Mouse (Mus musculus) inflammation-experienced regulatory T-cells, adult 6 months (primary cell): ENCODE results near the gene Coq10a. TPM values are rescaled to one million over a fixed set of nuclear protein-coding genes. Genes with fewer than 3 reads are reported as not detected.
"Not testable (repeated sequence)": the region's sequence is repeated elsewhere in the genome, so short reads cannot be mapped to it uniquely, and the experiment has no call there.

Experiments
- ATAC-seq: one replicate; pipeline ENCODE4 v1.8.0; 2017
- polyA plus RNA-seq, 3 experiments: library from polyadenylated mRNA; unstranded; fragments of 100-300 nt; shearing (Covaris generic); gene quantifications; one replicate each; pipeline ENCODE4 v1.2.1; 2017

Gene Coq10a
- polyA plus RNA-seq, 3 experiments from 2014 or later = 12.8 to 19.9 (median 17.3) TPM

DNA sequence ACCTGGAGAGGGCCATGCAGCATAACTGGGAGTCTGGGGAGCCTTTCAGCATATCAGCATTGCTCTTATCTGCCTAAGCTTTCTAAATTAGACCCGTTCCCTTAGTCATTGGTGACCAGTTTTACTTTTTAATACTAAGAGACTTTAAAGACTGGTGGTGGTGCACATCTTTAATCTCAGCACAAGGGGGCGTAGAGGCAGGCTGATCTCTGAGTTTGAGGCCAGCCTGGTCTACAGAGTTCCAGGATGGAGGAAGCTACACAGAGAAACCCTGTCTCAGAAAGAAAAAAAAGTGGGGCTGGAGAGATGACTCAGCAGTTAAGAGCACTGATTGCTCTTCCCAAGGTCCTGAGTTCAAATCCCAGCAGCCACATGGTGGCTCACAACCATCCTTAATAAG, 28.5 kb downstream of the Coq10a start:
- ATAC-seq = no peak

DNA sequence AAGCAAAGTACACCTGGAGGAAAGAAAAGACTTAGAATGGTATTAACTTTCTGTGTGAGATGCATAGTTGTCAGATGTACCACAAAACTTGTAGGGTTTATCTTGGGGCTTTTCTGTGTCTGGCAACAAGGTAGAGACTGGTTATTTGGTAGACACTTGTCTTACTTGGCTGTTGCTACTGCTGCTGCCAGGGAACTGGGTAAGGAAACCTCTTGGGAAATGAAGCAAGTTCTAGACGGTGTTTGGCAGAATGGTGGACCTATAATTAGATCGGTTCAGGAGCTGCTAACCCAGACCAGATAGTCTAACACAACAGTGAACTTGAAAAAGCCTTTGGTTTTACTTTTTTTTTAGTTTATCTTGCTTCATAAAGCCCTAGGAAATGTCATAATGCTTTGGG, 29.8 kb downstream of the Coq10a start:
- ATAC-seq = no peak

DNA sequence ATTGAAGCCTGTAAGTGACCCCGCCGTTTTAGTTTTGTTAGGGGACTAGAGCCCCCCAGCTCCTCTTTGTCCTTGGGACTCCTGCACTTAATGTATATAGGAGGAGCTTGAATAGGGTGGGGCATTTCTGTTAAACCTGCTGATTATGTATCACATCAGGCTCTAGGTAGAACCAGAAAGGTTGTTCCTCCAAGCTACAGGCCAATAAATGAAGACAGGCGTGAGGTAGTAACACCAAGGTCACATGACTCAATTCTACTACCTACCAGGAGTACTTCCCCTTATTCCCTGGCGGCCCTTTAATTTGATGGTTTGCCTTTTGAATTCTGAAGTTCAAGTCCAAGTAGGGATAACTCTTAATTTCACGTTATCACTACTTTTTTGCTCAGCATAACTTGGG, 30.4 kb downstream of the Coq10a start:
- ATAC-seq = no peak

DNA sequence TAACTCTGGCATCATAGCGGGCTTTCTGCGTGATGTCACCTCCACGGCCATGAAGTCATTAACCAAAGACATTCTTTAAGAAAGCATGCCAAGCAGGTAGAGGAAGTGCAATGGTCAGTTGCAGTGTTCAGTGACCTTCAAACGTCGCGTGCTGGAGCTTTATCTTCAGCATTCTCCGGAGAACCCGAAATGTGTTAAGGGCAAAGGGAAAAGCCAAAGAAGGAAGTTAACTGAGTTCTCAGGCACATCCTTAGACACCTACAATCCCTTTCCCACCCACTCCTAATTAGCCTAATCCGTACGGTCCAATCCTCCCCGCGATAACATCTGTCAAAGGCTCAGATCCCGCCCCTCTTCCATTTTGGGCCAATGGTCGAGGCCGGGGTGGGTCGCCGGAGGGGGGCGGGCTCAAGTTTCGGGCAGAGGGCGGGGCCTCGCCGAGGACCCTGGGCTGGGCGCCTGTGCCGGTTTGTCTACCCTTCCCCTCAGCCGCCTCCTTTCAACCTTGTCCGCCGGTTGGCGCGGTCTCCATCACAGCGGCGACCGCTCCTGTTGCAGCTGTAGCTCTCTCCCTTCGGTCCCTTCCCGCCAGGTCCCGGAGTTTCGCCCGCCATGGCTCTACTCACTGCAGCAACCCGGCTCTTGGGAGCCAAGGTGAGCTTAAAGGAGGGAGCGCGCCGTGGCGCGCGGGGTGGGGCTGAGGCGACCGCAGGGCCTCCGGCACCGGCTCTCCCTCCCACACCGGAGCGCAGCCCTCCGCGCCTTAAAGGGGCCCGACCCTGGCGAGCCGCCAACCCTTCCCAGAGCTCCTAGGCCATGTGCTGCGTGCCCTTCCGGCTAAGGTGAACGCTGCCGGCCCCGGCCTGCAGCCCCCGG, 31.3 kb downstream of the Coq10a start, which contains the start of gene Cs:
Cs (plus strand) TSS at position 429 of the 876 bp plus-strand sequence.
- peak; percentile 95 for ATAC-seq

DNA sequence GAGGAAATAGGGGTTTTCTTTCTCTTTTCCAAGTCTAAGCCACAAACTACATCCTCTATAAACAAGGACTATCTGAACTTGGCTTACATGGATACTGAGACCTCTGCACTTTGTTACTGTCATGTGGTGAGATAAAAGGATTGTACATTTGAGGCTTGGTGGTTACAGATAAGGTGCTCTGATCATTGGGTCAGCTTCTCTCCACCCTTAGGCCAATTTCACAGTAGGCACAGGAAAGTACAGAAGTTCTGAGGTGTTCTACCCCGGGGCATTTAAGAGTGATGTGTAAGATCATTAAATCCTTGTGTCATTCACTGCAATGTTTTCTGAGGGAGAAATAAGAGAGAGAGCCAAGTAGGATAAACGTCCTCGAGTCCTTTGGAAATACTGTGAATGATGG, 32.2 kb downstream of the Coq10a start:
- ATAC-seq = no peak

DNA sequence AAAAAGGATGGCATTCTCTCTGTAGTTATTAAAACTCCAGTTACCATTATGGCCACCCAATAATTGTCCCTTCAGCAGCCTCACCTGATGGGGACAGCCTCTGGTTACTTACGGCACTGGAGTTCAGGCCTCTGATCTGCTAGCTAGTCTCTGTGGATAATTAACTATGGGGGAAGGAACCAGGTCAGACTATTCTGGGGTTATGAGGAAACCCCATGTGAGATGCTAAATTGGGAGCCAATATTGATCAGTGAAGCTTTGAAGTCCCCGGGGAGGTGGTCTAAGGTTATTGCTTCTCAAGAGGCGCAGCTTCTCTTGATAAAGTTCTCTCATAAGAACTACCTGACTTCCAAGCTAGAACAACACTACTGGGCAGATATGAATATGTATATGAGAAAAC, 32.6 kb downstream of the Coq10a start:
- no peak for ATAC-seq

DNA sequence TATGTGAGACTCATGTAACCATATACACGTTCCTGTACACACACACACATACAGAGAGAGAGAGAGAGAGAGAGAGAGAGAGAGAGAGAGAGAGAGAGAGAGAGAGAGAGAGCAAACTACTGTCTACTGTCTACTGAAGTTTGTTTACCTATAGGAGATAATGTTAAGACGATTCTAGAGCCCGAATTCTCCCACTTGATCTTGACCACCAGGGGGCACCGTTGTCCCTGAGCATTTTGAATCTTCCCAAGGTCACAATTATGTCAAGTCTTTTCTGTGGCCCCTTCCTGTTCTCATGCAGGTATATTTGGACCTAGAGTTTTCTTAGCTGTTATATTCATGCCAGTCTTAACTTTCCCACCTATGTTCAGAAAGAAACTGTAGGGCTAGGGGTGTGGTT, 33.2 kb downstream of the Coq10a start:
- ATAC-seq = peak; percentile 27

DNA sequence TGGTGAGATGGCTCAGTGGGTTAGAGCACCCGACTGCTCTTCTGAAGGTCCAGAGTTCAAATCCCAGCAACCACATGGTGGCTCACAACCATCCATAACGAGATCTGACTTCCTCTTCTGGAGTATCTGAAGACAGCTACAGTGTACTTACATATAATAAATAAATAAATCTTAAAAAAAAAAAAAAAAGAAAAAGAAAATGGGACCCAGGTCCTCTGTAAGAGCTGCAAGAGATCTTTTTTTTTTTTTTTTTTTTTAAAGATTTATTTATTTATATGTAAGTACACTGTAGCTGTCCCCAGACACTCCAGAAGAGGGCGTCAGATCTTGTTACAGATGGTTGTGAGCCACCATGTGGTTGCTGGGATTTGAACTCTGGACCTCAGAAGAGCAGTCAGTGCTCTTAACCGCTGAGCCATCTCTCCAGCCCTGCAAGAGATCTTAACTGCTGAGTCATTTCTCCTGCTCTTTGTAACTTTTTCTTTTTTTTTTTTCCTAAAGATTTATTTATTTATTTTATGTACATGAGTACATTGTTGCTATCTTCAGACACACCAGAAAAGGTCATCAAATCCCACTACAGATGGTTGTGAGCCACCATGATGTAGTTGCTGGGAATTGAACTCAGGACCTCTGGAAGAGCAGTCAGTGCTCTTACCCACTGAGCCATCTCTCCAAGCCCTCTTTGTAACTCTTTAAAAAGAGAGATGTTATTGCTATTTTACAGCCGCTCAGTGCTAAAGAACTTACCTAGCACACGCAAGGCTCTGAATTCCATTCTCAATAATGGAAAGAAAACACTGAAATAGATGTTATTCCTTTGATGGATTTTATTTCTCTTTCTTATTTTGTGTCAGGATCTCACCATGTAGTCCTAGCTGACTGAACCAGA, 36.2 kb downstream of the Coq10a start:
- not testable (repeated sequence) for ATAC-seq

DNA sequence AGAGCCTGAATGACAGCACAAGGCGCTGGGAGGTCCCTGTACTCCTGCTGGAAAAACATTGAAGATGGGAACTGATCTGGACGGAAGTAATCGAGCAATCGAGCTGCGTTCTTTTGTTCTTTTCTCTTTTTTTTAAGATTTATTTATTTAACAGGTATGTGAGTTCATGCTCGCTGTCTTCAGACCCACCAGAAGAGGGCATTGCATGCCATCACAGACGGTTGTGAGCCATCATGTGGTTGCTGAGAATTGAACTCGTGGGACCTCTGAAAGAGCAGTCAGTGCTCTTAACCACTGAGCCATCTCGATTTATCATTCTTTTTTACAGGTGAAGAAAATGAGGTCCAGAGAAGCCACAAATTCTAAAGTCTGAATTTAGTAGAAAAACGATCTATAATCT, 41.2 kb downstream of the Coq10a start:
- ATAC-seq = no peak

DNA sequence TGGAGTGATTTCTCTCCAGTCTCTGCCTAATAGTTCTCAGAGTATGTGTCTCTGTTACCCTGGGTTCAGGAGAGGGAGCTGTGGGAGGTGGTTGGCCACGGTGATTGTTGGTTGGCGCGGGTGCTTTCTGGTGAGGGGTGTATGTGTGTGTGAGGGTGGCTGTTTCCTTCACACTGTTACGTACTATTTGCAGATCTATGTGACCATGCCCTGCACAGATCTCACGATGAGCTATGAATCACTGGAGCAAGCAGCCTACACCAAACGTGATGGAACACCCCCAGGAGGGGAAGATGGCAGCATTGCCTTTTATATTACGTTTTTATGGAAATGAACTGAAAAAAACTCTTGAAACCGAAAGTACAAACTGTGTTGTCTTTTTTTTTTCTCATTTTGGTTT, 42.0 kb downstream of the Coq10a start:
- ATAC-seq = no peak

DNA sequence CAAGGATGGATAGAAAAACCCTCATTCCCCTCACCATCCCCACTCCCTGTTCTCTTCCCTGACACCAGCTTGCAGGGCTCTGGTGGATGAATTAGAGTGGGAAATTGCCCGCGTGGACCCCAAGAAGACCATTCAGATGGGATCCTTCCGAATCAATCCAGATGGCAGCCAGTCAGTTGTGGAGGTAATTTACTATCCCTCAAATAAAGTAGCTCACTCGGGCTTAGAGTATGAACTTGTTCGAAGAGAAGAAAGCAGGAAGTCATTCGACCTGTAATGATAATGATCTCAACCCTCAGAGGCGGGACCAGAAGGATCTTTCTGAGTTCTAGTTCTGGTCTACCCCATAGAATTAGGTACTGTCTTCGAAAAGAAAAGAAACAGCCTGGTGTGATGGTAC, 45.3 kb downstream of the Coq10a start:
- peak; percentile 60 for ATAC-seq

DNA sequence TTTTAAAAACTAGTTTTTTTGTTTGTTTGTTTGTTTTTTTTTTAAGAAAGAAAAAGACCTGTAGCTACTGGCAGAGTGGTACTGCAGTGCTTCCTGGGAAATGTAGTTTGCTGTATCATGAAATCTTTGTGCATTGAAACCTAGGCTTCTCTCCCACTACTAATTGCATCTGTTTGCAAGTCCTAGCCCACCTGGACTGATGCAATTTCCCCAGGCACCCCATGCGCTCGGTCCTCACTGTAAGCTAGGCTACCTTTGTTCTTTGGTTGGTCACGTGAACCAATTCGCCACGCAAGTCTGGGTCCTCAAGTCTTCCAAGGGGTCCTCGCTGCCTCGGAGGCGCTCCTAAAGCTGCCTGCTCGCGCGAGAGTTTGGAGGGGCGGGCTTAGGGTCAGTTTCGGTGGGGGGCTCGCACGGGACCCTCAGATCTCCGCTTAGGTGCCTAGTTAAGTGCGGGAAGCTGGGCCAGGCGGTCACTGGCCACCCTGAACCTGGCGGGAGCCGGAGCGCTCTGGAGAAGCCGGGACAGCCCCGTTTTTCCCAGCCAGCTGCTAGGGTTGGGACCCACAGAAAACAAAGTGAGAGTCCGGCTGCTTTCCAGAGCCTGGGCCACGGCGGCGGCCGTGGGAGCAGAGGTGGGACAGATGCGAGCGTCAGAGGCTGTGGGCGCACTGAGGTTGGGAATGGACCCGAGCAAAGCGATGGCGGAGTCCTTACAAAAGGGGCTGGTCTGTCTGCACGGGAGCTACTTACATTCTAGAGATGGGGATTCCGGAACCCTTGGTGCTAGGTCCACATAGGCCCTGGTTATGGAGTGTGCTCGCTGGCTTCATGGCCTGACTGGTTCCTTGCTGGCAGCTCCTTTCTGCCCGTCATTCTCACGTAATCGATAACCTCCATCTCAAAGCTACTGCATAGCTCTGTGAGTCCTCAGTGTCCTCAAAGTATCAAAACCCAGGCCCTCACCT, 46.4 kb downstream of the Coq10a start, which contains the start of gene Cnpy2:
Cnpy2 (plus strand) TSS at position 319 of the 968 bp plus-strand sequence.
- peak; percentile 78 for ATAC-seq

DNA sequence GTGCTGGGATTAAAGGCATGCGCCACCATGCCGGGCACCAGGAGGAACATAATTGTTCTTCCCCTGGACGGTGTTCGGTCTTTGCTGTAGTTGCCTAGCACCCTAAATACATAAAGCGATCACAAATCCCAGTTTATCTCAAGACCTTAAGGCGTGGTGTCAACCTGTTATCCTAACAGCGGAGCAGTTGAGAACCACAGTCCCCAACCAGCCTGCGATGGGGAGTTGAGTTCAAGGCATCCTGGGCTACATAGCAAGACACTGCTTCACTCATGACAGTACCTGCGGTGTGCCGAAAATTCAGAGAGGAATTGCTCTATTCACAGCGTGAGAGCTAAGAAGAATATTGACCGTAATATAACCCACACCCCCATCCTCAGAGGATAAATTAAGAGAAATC, 47.2 kb downstream of the Coq10a start:
- no peak for ATAC-seq

DNA sequence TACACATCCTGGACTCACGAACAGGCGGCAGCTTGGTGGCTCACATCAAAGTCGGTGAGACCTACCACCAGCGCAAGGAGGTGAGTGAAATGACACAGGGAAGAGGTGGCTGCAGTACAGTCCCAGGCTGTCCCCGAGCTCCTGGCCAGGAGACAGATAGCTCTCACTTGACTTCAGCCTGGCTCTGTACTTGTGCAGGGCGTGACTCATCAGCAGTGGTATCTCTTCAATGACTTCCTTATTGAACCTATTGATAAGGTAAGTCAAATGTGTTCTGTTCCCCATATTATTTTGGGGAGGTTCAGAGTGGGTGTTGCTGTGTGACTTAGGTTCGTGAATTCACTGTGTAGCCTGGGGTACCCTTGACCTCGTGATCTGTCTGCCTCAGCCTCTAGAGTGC, 53.2 kb downstream of the Coq10a start:
- ATAC-seq = no peak

Other genes starting within 250 kb of the Coq10a start
- gene Rbms2, start 188.7 kb downstream of the Coq10a start, polyA plus RNA-seq = 10 to 100 TPM; 24.7 to 29.4 (median 27.8) TPM
- gene Gls2, start 174.5 kb downstream of the Coq10a start, polyA plus RNA-seq = under 1 TPM in 2 of 3 experiments, not detected in 1; 0.28 to 0.58 TPM
- gene Spryd4, start 157.2 kb downstream of the Coq10a start, polyA plus RNA-seq = 10 to 100 TPM in 2 of 3 experiments, 1 to 10 TPM in 1; 7.1 to 13.6 (median 13.5) TPM
- gene Mip, start 143.2 kb downstream of the Coq10a start, polyA plus RNA-seq = not detected
- 10 to 100 TPM; 23.2 to 45.9 (median 27.2) TPM for gene Timeless, start 136.9 kb downstream of the Coq10a start, polyA plus RNA-seq
- gene Apon, start 114.9 kb downstream of the Coq10a start, polyA plus RNA-seq = under 1 TPM in 1 of 3 experiments, not detected in 2; 0.34 TPM
- gene Apof, start 100.3 kb downstream of the Coq10a start, polyA plus RNA-seq = not detected
- gene Stat2, start 98.4 kb downstream of the Coq10a start, polyA plus RNA-seq = 10 to 100 TPM; 46.5 to 69.6 (median 52.5) TPM
- gene Il23a, start 70.2 kb downstream of the Coq10a start, polyA plus RNA-seq = not detected
- gene Pan2, start 65.7 kb downstream of the Coq10a start, polyA plus RNA-seq = 10 to 100 TPM; 17.4 to 36.9 (median 27.5) TPM
- 100 to 1,000 TPM; 101 to 106 (median 102) TPM for gene Cnpy2, start 46.5 kb downstream of the Coq10a start, polyA plus RNA-seq
- 100 to 1,000 TPM; 138 to 155 (median 155) TPM for gene Cs, start 31.3 kb downstream of the Coq10a start, polyA plus RNA-seq
- 1 to 10 TPM; 1.7 to 6.7 (median 3.6) TPM for gene Ankrd52, start 8.1 kb upstream of the Coq10a start, polyA plus RNA-seq
- not detected for gene Slc39a5, start 32.2 kb upstream of the Coq10a start, polyA plus RNA-seq
- gene Nabp2, start 42.5 kb upstream of the Coq10a start, polyA plus RNA-seq = 10 to 100 TPM; 68.8 to 87.0 (median 73.8) TPM
- gene Rnf41, start 42.7 kb upstream of the Coq10a start, polyA plus RNA-seq = 10 to 100 TPM; 25.2 to 42.2 (median 37.9) TPM
- 10 to 100 TPM; 53.1 to 64.4 (median 57.2) TPM for gene Smarcc2, start 90.3 kb upstream of the Coq10a start, polyA plus RNA-seq
- gene Myl6, start 125.1 kb upstream of the Coq10a start, polyA plus RNA-seq = 1,000 to 10,000 TPM in 1 of 3 experiments, 100 to 1,000 TPM in 2; 949 to 1,454 (median 955) TPM
- 1 to 10 TPM; 2.7 to 4.6 (median 4.5) TPM for gene Myl6b, start 129.7 kb upstream of the Coq10a start, polyA plus RNA-seq
- 10 to 100 TPM; 68.4 to 89.7 (median 70.4) TPM for gene Esyt1, start 156.9 kb upstream of the Coq10a start, polyA plus RNA-seq
- 1 to 10 TPM; 5.6 to 9.2 (median 6.0) TPM for gene Zc3h10, start 178.8 kb upstream of the Coq10a start, polyA plus RNA-seq
- gene Rpl41, start 180.3 kb upstream of the Coq10a start, polyA plus RNA-seq = 1,000 to 10,000 TPM; 5,582 to 7,160 (median 6,033) TPM
- gene Pa2g4, start 197.0 kb upstream of the Coq10a start, polyA plus RNA-seq = 100 to 1,000 TPM; 110 to 145 (median 137) TPM
- 1 to 10 TPM; 2.6 to 9.3 (median 3.9) TPM for gene Erbb3, start 220.7 kb upstream of the Coq10a start, polyA plus RNA-seq